Mouse (Mus musculus): ENCODE results near the gene Serpinb6b. TPM values are rescaled to one million over a fixed set of nuclear protein-coding genes. Genes with fewer than 3 reads are reported as not detected.

Gene Serpinb6b
- polyA plus RNA-seq, 1 experiment from 2014 or later, result 1.2 TPM

GRCm38 (mm10) chr13:33026427-33027057 lies 61.5 kb downstream of the Serpinb6b start:
- no peaks in the 10 kb centered on the region for H3K27me3 ChIP-seq (ENCODE audit: insufficient read depth, poor library complexity, severe bottlenecking)
- H3K27ac ChIP-seq, result no peak overlapping the region
- no peak for DNase-seq (ENCODE audit: low spot score)
- no peaks in the 10 kb centered on the region for H3K9me3 ChIP-seq
- WGBS, result 84% methylated on average over 1 of the region's 1 CpGs
- no peak overlapping the region for H3K4me3 ChIP-seq
- no peaks in the 10 kb centered on the region for H3K36me3 ChIP-seq
- no peaks in the 10 kb centered on the region for H3K4me1 ChIP-seq (replicated peaks)

DNA sequence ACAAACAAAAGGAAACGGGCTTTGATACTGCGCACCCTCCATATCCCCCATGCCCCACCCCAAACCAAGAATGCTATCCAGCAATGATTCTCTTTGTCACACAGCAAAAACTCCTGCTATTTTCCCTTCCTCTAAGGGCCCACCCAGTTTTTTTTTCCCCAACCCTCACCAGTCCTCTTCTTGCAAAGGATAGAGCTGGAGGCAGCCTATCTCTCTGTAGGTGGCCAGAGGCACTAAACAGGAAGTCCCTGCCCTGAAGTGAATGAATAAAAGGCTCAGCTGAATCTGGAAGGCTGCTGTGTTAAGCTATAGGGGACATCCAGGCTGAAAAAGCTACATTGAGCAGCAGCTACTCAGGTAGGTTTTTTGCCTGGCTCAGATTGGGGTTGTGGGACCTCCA lies 62.2 kb downstream of the Serpinb6b start, which contains the start of gene Serpinb9b:
Serpinb9b (plus strand) TSS at position 173 of the 400 bp plus-strand sequence.
- no peaks in the 10 kb centered on the region for H3K27me3 ChIP-seq (ENCODE audit: insufficient read depth, poor library complexity, severe bottlenecking)
- no peaks in the 10 kb centered on the region for H3K36me3 ChIP-seq
- 82% methylated on average over 2 of the region's 2 CpGs for WGBS
- no peak for DNase-seq (ENCODE audit: low spot score)
- no peaks in the 10 kb centered on the region for H3K9me3 ChIP-seq
- H3K4me1 ChIP-seq (replicated peaks), result no peaks in the 10 kb centered on the region
- no peak within 1 kb of the TSS for H3K4me3 ChIP-seq
- H3K27ac ChIP-seq, result no peak within 1 kb of the TSS

DNA sequence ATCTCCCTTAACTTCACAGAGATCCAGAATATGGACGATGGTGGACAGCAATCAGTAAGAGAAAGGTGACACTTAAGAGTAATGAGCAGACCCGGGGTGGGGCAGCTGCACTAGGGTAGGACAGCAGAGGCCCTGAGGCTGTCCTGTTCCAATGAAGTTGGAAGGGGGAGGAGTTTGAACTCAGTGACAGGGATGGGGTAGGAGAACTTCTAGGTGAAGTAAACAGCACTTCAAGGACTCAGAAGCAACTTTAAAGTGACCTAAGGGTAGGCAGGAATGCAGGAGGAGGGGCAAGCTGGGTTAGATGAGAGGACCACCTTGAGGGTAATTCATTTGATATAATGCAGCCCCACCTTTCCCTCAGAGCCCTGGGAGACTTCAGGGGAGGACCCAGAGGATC lies 63.1 kb downstream of the Serpinb6b start:
- WGBS, result 70% methylated on average over 2 of the region's 2 CpGs
- Histone ChIP-seq H3K27ac (no peak overlapping the region), H3K4me1 (replicated peaks) (no peaks in the 10 kb centered on the region), H3K36me3 (no peaks in the 10 kb centered on the region), H3K9me3 (no peaks in the 10 kb centered on the region), H3K4me3 (no peak overlapping the region), H3K27me3 (ENCODE audit: insufficient read depth, poor library complexity, severe bottlenecking) (no peaks in the 10 kb centered on the region)
- DNase-seq (ENCODE audit: low spot score), result no peak

DNA sequence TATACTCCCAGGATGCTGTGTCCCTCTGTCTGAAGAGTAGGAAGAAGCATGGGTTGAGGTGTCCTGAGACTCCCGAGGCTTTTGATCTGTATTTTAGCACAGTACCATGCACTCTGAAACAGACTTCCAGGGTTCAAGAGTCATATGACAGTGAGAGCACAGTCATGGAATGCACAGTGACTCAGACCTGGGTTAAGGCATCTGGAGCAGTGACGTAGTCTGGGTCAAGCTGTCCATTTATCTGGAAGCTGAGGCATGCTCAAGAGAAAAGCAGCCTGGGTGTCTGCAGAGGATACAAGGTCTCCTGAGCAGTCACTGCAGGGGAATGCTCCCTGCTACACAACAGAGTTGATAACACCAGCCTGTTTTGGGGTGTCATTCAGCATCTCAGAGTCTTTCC lies 63.5 kb downstream of the Serpinb6b start:
- Histone ChIP-seq H3K4me3 (no peak overlapping the region), H3K27me3 (ENCODE audit: insufficient read depth, poor library complexity, severe bottlenecking) (no peaks in the 10 kb centered on the region), H3K36me3 (no peaks in the 10 kb centered on the region), H3K4me1 (replicated peaks) (no peaks in the 10 kb centered on the region), H3K27ac (no peak overlapping the region), H3K9me3 (no peaks in the 10 kb centered on the region)
- WGBS, result 74% methylated on average over 2 of the region's 2 CpGs
- no peak for DNase-seq (ENCODE audit: low spot score)

Other genes with a start within 250 kb of the Serpinb6b start
- not detected in 2 replicates for gene Mylk4, start 181.3 kb upstream of the Serpinb6b start, polyA plus RNA-seq (2016; fragmentation: Nextera tagmentation; extraction: Ambion mirVana)
- 16.8 and 19.4 TPM in 2 replicates for gene Wrnip1, start 163.2 kb upstream of the Serpinb6b start, polyA plus RNA-seq (2016; fragmentation: Nextera tagmentation; extraction: Ambion mirVana)
- gene D930007J09Rik, start 162.4 kb upstream of the Serpinb6b start, polyA plus RNA-seq (2016; fragmentation: Nextera tagmentation; extraction: Ambion mirVana), result not detected in 2 replicates
- gene Serpinb1a, start 114.0 kb upstream of the Serpinb6b start, polyA plus RNA-seq (2016; fragmentation: Nextera tagmentation; extraction: Ambion mirVana), result 0.32 and 0.85 TPM in 2 replicates
- not detected in 2 replicates for gene Serpinb1c, start 67.0 kb upstream of the Serpinb6b start, polyA plus RNA-seq (2016; fragmentation: Nextera tagmentation; extraction: Ambion mirVana)
- 0.75 and 0.84 TPM in 2 replicates for gene Serpinb9, start 38.0 kb downstream of the Serpinb6b start, polyA plus RNA-seq (2016; fragmentation: Nextera tagmentation; extraction: Ambion mirVana)
- gene Serpinb9b, start 62.2 kb downstream of the Serpinb6b start, polyA plus RNA-seq (2016; fragmentation: Nextera tagmentation; extraction: Ambion mirVana), result 0.07 and 0.21 TPM in 2 replicates
- 0.54 and 3.5 TPM in 2 replicates for gene Serpinb1b, start 113.4 kb downstream of the Serpinb6b start, polyA plus RNA-seq (2016; fragmentation: Nextera tagmentation; extraction: Ambion mirVana)
- not detected in 2 replicates for gene Serpinb9c, start 194.5 kb downstream of the Serpinb6b start, polyA plus RNA-seq (2016; fragmentation: Nextera tagmentation; extraction: Ambion mirVana)
- not detected in 2 replicates for gene Serpinb9d, start 227.8 kb downstream of the Serpinb6b start, polyA plus RNA-seq (2016; fragmentation: Nextera tagmentation; extraction: Ambion mirVana)

All from hindbrain, embryonic 10.5 days (tissue).